ENCODE assay signal across 8 mouse cellular contexts in the genomic region with DNA sequence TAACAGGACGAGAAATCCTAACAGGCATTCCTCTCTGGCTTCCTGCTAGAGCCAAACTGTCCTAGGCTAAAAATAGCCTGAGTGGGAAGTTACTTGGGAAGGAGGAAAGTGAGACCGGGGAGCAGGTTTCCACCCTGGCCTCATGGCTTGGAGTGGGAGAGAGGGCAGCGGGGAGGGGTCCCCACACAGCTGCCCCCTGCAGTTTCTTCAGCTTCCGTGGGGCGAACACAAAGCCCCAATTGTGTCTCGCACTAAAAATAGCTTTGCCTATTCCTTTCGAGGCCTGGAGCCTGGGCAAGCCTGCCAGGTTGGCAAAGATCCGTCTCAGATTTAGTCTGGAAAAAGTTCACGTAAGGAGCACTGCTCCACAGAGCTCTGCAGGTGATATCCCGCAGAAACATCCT. TPM values are rescaled to one million over a fixed set of nuclear protein-coding genes. Genes with fewer than 3 reads are reported as not detected.
DNase-seq lines count a peak whose midpoint lies in the region; ATAC-seq and TF ChIP-seq lines count a peak whose summit lies in the region.

No protein-coding gene starts in this region.

- no peaks in the 10 kb centered on the region for H3K9me3 ChIP-seq in heart, embryonic 11.5 days (replicated peaks; ENCODE audit: control insufficient read depth, low read length)
- no peaks in the 10 kb centered on the region for H3K9me3 ChIP-seq in limb, embryonic 15.5 days
- H3K9me3 ChIP-seq in stomach, embryonic 14.5 days (ENCODE audit: control insufficient read depth, low read depth, low read length) = no peaks in the 10 kb centered on the region

- 3% methylated on average over 10 of the region's 10 CpGs for WGBS in cerebellum, adult 2 months
- 26% methylated on average over 10 of the region's 10 CpGs for WGBS in heart, embryonic 11.5 days (ENCODE audit: insufficient replicate concordance)
- 30% methylated on average over 10 of the region's 10 CpGs for WGBS in limb, embryonic 15.5 days
- 54% methylated on average over 10 of the region's 10 CpGs for WGBS in stomach, embryonic 14.5 days

- no peak overlapping the region for H3K27ac ChIP-seq in cerebellum, adult 2 months (ENCODE audit: insufficient read depth, low read length)
- peak overlapping the region; percentile 64; the same call in 1 of the 2 replicates for H3K27ac ChIP-seq in heart, embryonic 11.5 days (ENCODE audit: low read depth, low read length)
- H3K27ac ChIP-seq in limb, embryonic 15.5 days = peak overlapping the region; percentile 82
- peak overlapping the region; percentile 52; the same call in 1 of the 2 replicates for H3K27ac ChIP-seq in stomach, embryonic 14.5 days (ENCODE audit: low read length)

- DNase-seq in cerebellum, adult 2 months = peak; percentile 16 to 32
- DNase-seq in cerebellum, adult 8-10 months = no peak
- peak; percentile 34 for DNase-seq in NIH3T3 (ENCODE audit: low read depth)
- no peak for DNase-seq in gastrocnemius, postnatal 25 days
- DNase-seq in gastrocnemius, postnatal 10 days = no peak

- peaks cover 9% of the 10 kb centered on the region; the same call in 1 of the 2 replicates for H3K4me1 ChIP-seq in cerebellum, adult 2 months (ENCODE audit: control insufficient read depth, insufficient read depth, low read length)
- peaks cover 18% of the 10 kb centered on the region for H3K4me1 ChIP-seq in heart, embryonic 11.5 days (ENCODE audit: control insufficient read depth, insufficient read depth, low read length)
- peaks cover 17% of the 10 kb centered on the region for H3K4me1 ChIP-seq in limb, embryonic 15.5 days
- 0 out of 2 replicates have a peak, but pooled peaks cover 8% of the 10 kb centered on the region for H3K4me1 ChIP-seq in stomach, embryonic 14.5 days (ENCODE audit: control insufficient read depth, insufficient read depth, low read length)

- peak overlapping the region; percentile 44 for H3K4me2 ChIP-seq in heart, embryonic 11.5 days
- peak overlapping the region; percentile 20; the same call in 1 of the 2 replicates for H3K4me2 ChIP-seq in limb, embryonic 15.5 days
- H3K4me2 ChIP-seq in stomach, embryonic 14.5 days (replicated peaks; ENCODE audit: low read depth, low read length) = no peak overlapping the region

- no peaks in the 10 kb centered on the region for H3K36me3 ChIP-seq in heart, embryonic 11.5 days (ENCODE audit: control insufficient read depth, insufficient read depth, low read length)
- H3K36me3 ChIP-seq in limb, embryonic 15.5 days = 0 out of 2 replicates have a peak, but pooled peaks cover 4% of the 10 kb centered on the region
- H3K36me3 ChIP-seq in stomach, embryonic 14.5 days (ENCODE audit: control insufficient read depth, insufficient read depth, low read length) = no peaks in the 10 kb centered on the region; the same call in 1 of the 2 replicates

- H3K4me3 ChIP-seq in cerebellum, adult 2 months (replicated peaks; ENCODE audit: insufficient read depth, low read depth, low read length) = no peak overlapping the region
- no peak overlapping the region for H3K4me3 ChIP-seq in heart, embryonic 11.5 days (ENCODE audit: low read depth, low read length)
- H3K4me3 ChIP-seq in limb, embryonic 15.5 days = no peak overlapping the region
- H3K4me3 ChIP-seq in stomach, embryonic 14.5 days (ENCODE audit: low read depth, low read length) = no peak overlapping the region

- peak overlapping the region; percentile 46; the same call in 1 of the 2 replicates for H3K9ac ChIP-seq in heart, embryonic 11.5 days (ENCODE audit: low read depth, low read length)
- H3K9ac ChIP-seq in limb, embryonic 15.5 days = 0 out of 2 replicates have a peak overlapping the region, but pooled peaks have one; percentile 7
- no peak overlapping the region for H3K9ac ChIP-seq in stomach, embryonic 14.5 days (replicated peaks; ENCODE audit: low read depth, low read length)

- H3K27me3 ChIP-seq in cerebellum, adult 2 months (ENCODE audit: control insufficient read depth, insufficient read depth, low read length) = no peaks in the 10 kb centered on the region
- H3K27me3 ChIP-seq in heart, embryonic 11.5 days (ENCODE audit: control insufficient read depth, insufficient read depth, low read length) = no peaks in the 10 kb centered on the region
- H3K27me3 ChIP-seq in limb, embryonic 15.5 days = no peaks in the 10 kb centered on the region
- H3K27me3 ChIP-seq in stomach, embryonic 14.5 days (ENCODE audit: control insufficient read depth, insufficient read depth, low read length) = no peaks in the 10 kb centered on the region

- ATAC-seq in heart, embryonic 11.5 days (replicated peaks; ENCODE audit: insufficient number of reproducible peaks, low FRiP score, low TSS enrichment) = 0 out of 2 replicates have a peak, but pooled peaks have one; percentile 47
- peak; percentile 53; the same call in 1 of the 2 replicates for ATAC-seq in limb, embryonic 15.5 days (ENCODE audit: insufficient number of reproducible peaks, low FRiP score, low TSS enrichment, low read depth)
- ATAC-seq in stomach, embryonic 14.5 days (ENCODE audit: insufficient number of reproducible peaks, insufficient read depth, low FRiP score, low read depth) = peak; percentile 46; the same call in 1 of the 2 replicates

- TF ChIP-seq POLR2A in cerebellum, adult 2 months (IDR thresholded peaks at IDR 0.05; ENCODE audit: borderline replicate concordance, insufficient read depth, low read length) = no peak

- TF ChIP-seq CTCF in cerebellum, adult 2 months (IDR thresholded peaks at IDR 0.05; ENCODE audit: borderline replicate concordance, insufficient read depth, low read depth, low read length) = no peak

RNA-seq across cellular contexts. Expression of a gene that starts 58.7 kb away (rescaled TPM):
- polyA plus RNA-seq in cerebellum, adult 2 months (2012; rRNA removed) = 45.7 and 45.9 TPM in 2 replicates
- polyA plus RNA-seq in heart, embryonic 11.5 days (2014; fragmentation: Nextera tagmentation; extraction: Ambion mirVana) = 82.4 and 89.2 TPM in 2 replicates
- 84.2 and 84.8 TPM in 2 replicates for polyA plus RNA-seq in limb, embryonic 15.5 days (2015; fragmentation: Nextera tagmentation; extraction: Ambion mirVana)
- polyA plus RNA-seq in stomach, embryonic 14.5 days (2014; fragmentation: Nextera tagmentation; extraction: Ambion mirVana) = 79.2 and 84.8 TPM in 2 replicates
- total RNA-seq in gastrocnemius, postnatal 25 days (2021) = 10 to 100 TPM; 42.9 to 47.6 TPM
- 10 to 100 TPM; 54.2 to 59.1 TPM for total RNA-seq in gastrocnemius, postnatal 10 days (2021)

Comparison
In these comparisons a context has a peak if more than half of its experiments do, and no peak if none do; other contexts are left out.
1. DNase-seq: peak in cerebellum, adult 2 months (2 of 2) and NIH3T3 (single experiment); none in cerebellum, adult 8-10 months (single experiment), gastrocnemius, postnatal 25 days (single experiment) and gastrocnemius, postnatal 10 days (single experiment).
2. Peak in every context shown above with its lines, with median percentiles within 50 percentile points of each other: ATAC-seq.